Mouse (Mus musculus) left cerebral cortex, postnatal 25 days (tissue): Measurements from ENCODE around the gene Cd79b. TPM values are rescaled to one million over a fixed set of nuclear protein-coding genes. Genes with fewer than 3 reads are reported as not detected.
"Not testable (repeated sequence)": the region's sequence is repeated elsewhere in the genome, so short reads cannot be mapped to it uniquely, and the experiment has no call there.

Experiments used
- DNase-seq, 2 experiments: peaks; one replicate each; pipeline ENCODE4 v3.0.0; 2022; ENCODE audit warnings: low spot score in 2 of 2, mixed read lengths in 1 of 2
- intact Hi-C: fragments of 180-260 bp; cut with DNase I; formaldehyde crosslinking; loops from one replicate; pipeline ENCODE4 v1.15.1; 2025
- total RNA-seq, 2 experiments: library from RNA; stranded (reverse); gene quantifications; 2 replicates each; pipeline ENCODE4 v1.2.3; 2021

Gene Cd79b
- under 1 TPM in 1 of 2 experiments, not detected in 1; 0.32 TPM for total RNA-seq

DNA sequence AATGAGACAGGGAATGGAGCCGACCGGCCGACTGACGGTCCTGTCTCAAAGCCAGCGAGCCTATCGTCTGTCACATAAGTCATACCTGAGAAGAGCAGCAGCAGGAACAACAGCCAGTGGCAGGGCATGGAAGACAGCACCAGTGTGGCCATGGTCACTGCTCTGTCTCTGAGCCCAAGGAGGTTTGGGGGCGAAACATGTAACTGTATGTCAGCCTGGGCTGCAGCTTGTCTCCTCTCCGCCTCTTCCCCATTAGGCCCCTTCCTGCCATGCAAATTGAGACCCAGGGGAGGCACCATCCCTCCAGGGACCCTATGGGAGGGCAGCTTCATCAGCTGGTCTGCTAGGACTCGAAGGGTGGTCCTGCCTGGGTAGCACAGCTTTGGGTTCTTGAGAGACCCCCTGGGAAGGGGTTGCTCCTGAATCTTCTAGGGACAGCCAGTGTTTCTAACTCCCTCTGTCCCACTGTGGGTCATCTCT lies at the start of gene Cd79b:
Gene Cd79b (minus strand): TSS at position 430 of the 480 bp plus-strand sequence.
- DNase-seq = no peak
- intact Hi-C loops = no loop called here

DNA sequence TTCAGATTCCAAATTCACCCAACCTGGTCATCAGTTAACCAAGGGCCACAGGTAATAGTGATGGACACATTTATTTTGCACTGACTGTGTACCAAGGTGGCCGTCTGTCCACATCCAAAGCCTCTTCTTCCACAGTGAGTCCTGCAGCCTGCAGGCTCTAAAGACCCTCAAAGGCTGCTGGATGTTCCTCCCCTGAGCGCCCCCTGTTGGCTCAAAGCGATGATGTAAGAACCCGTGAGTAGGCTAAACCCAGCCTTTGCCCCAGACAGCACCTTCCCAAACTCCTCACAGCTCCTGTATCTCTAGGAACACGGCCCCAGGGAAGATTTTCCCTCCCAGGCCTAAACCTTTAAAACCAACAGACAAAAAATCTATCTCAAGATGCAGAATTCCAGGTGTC lies 44.8 kb upstream of the Cd79b start:
- DNase-seq = no peak
- intact Hi-C loops = no loop called here

- DNase-seq = no peak
- intact Hi-C loops = no loop called here
Measured at GRCm38 (mm10) chr11:106355382-106356128, 41.0 kb upstream of the Cd79b start.

DNA sequence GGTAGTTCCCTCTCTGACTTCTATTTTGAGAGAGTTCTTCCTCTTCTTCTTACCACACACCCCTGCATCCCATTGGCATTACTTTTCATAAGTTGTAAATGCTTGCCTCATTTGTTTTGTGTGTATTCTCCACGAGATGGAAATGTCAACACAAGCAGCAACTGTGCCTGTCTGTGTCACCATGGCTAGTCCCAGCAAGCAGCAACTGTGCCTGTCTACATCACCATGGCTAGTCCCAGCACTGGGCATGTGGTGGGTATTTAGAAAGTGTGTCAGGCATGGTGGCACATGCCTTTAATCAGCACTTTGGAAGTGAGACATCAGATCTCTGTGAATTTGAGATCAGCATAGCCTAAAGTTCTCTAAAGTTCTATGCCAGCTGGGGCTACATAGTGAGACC lies 39.6 kb upstream of the Cd79b start:
- DNase-seq = no peak
- intact Hi-C loops = no loop called here

GRCm38 (mm10) chr11:106353188-106353587 lies 38.6 kb upstream of the Cd79b start, which contains the start of gene Scn4a:
Gene Scn4a, minus strand, starts transcription at chr11:106353288.
- DNase-seq = no peak
- intact Hi-C loops = no loop called here

- no peak for DNase-seq
- intact Hi-C loops = no loop called here
Measured at GRCm38 (mm10) chr11:106351941-106352340, 37.4 kb upstream of the Cd79b start.

- intact Hi-C loops = no loop called here
- DNase-seq = no peak
Measured at GRCm38 (mm10) chr11:106351253-106351652, 36.7 kb upstream of the Cd79b start.

- intact Hi-C loops = no loop called here
- no peak for DNase-seq
Measured at GRCm38 (mm10) chr11:106350853-106351252, 36.3 kb upstream of the Cd79b start.

- intact Hi-C loops = no loop called here
- no peak for DNase-seq
Measured at GRCm38 (mm10) chr11:106349772-106350171, 35.2 kb upstream of the Cd79b start.

DNA sequence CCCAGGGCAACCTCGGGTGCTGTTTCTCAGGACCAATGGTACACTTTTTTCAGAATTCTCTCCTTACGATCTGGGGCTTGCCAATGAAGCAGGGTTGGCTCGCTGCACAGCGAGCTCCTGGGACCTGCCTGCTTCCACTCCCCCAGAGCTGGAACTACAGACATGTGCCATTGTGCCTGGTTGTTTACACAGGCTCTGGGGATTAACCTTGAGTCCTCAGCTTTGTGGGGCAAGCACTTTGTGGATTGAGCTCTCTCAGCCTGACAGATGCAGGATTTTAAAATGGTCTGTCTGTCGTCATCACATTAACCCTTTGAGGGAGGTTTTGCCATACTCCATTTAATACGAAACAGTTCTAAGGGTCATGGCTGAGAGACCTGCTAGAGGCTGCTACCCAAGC lies 30.3 kb upstream of the Cd79b start:
- intact Hi-C loops = no loop called here
- DNase-seq = no peak

GRCm38 (mm10) chr11:106340990-106341520 lies 26.5 kb upstream of the Cd79b start:
- DNase-seq = no peak
- intact Hi-C loops = no loop called here

- intact Hi-C loops, DNase-seq: not testable (repeated sequence)
Measured at GRCm38 (mm10) chr11:106339323-106339722, 24.8 kb upstream of the Cd79b start.

GRCm38 (mm10) chr11:106338870-106339269 lies 24.3 kb upstream of the Cd79b start:
- DNase-seq = no peak
- intact Hi-C loops = no loop called here

GRCm38 (mm10) chr11:106338029-106338428 lies 23.5 kb upstream of the Cd79b start:
- DNase-seq = no peak
- intact Hi-C loops = no loop called here

- intact Hi-C loops = no loop called here
- DNase-seq = no peak
Measured at GRCm38 (mm10) chr11:106334066-106334465, 19.5 kb upstream of the Cd79b start.

- intact Hi-C loops = no loop called here
Measured at GRCm38 (mm10) chr11:106332458-106332857, 17.9 kb upstream of the Cd79b start.

GRCm38 (mm10) chr11:106329682-106330081 lies 15.1 kb upstream of the Cd79b start:
- intact Hi-C loops = loop anchor here (2.0 kb wide), 1 partner anchor 37 kb away; no protein-coding TSS in a partner anchor
- DNase-seq = peak; percentile 33 to 41

More at GRCm38 (mm10) chr11:106332458-106332857, 17.9 kb upstream of the Cd79b start:
- DNase-seq = no peak

DNA sequence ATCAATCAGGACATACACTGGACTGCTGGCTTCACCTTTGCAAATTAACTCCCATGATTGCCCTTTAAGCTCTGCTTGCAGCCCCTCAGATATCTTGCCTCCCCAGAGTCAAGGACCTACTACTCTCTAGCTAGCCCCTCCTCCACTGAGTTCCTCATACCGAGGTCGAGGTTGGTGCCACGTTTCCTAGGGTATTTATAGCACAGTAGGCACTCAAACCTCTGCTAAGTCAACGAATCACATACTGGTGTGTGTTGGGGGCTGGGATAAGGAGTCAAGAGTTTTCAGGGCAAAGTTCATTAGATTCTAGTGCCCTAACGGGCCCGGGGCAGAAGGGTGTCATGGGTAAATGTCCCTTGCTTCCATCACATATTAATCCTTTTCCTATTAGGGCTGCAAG lies 14.6 kb upstream of the Cd79b start:
- DNase-seq = no peak
- intact Hi-C loops = loop anchor here (2.0 kb wide), 1 partner anchor 38 kb away; no protein-coding TSS in a partner anchor

DNA sequence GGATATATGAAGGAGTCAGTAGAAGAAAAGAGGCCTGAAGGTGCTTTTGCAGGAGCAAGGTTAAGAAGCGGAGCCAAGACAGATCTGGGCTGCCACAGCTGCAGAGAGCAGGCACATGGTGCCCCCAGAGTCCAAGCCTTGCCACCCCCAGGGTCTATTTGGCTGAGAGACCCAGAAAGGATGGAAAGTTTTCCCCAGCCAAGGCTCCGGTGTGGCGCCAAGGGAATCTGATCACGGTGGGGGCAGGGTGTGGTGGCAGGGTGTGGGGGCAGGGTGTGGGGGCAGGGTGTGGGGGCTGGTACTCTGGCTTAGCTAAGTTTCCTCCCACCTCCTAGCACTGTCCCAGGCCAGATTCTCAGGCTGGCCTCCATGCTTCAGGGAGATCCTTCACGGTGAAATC lies 14.0 kb upstream of the Cd79b start:
- DNase-seq = no peak
- intact Hi-C loops = loop anchor here (2.0 kb wide), 1 partner anchor 38 kb away; no protein-coding TSS in a partner anchor

DNA sequence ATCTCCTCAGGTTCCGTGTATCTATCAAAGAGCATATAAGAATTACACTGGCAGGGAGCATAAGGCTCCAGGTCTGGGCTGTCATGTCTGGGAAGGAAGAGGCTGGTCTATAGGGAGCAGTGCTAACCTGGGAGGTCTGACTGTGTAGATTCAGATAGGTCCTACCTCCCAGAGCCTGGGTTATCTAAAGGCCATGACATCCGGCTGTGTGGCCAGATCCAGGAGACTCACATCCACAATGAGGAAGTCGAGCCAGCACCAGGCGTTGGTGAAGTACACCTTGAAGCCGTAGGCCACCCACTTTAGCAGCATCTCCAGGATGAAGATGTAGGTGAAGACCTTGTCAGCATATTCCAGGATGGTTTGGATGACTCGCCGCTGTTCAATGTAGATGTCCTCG lies 11.9 kb upstream of the Cd79b start:
- intact Hi-C loops = loop anchor here (1.0 to 2.0 kb wide), 2 partner anchors 23 to 66 kb away; no protein-coding TSS in a partner anchor

More for the DNA sequence above, 11.9 kb upstream of the Cd79b start:
- no peak for DNase-seq
